Mouse (Mus musculus) midbrain, embryonic 11.5 days (tissue): ENCODE measurements around the gene Klf16. TPM values are rescaled to one million over a fixed set of nuclear protein-coding genes. Genes with fewer than 3 reads are reported as not detected.

Source experiments
- ATAC-seq: fragments of 200-750 bp; cut with Nextera tagmentation; 2 replicates; pipeline ENCODE4 v1.8.0; 2017; ENCODE audit warnings: moderate TSS enrichment, moderate library complexity; ENCODE audit not compliant: low FRiP score
- DNase-seq: peaks from one replicate; pipeline ENCODE4 v3.0.0; 2015; ENCODE audit warnings: low spot score; ENCODE audit errors: missing footprints
- H3K27ac ChIP-seq: fragments of 300-500 bp; sonication (generic); 2 replicates; pipeline ENCODE4 v1.5.1; 2014; ENCODE audit warnings: low read depth, low read length
- H3K27me3 ChIP-seq: fragments of 300-500 bp; sonication (generic); 2 replicates; pipeline ENCODE4 v1.6.1; 2014; ENCODE audit warnings: mild to moderate bottlenecking, low read length, moderate library complexity, mixed read lengths; ENCODE audit not compliant: control insufficient read depth, insufficient read depth
- H3K36me3 ChIP-seq: fragments of 300-500 bp; sonication (generic); 2 replicates; pipeline ENCODE4 v1.6.1; 2014; ENCODE audit warnings: mild to moderate bottlenecking, low read length, moderate library complexity, mixed read lengths; ENCODE audit not compliant: control insufficient read depth, insufficient read depth
- H3K4me1 ChIP-seq: fragments of 300-500 bp; sonication (generic); 2 replicates; pipeline ENCODE4 v1.6.1; 2014; ENCODE audit warnings: low read length; ENCODE audit not compliant: control insufficient read depth, insufficient read depth
- H3K4me2 ChIP-seq: fragments of 300-500 bp; sonication (generic); 2 replicates; pipeline ENCODE4 v1.6.1; 2014; ENCODE audit warnings: mild to moderate bottlenecking, moderate library complexity
- H3K4me3 ChIP-seq: fragments of 300-500 bp; sonication (generic); 2 replicates; pipeline ENCODE4 v1.5.1; 2014; ENCODE audit warnings: low read depth, low read length
- H3K9ac ChIP-seq: fragments of 300-500 bp; sonication (generic); 2 replicates; pipeline ENCODE4 v1.6.1; 2014; ENCODE audit warnings: low read length
- H3K9me3 ChIP-seq: fragments of 300-500 bp; sonication (generic); 2 replicates; pipeline ENCODE4 v1.6.1; 2016; ENCODE audit warnings: low read length; ENCODE audit not compliant: control insufficient read depth
- WGBS: fragments of 180-500 bp; shearing (Covaris S2); extraction: QIAGEN DNeasy Blood & Tissue Kit; methylation state at CpG from one replicate; pipeline ENCODE4 v1.1.7; 2014; 5-methylcytosine and 5-hydroxymethylcytosine counted together
- polyA plus RNA-seq: library from polyadenylated mRNA; unstranded; fragments of >200 nt; fragmentation: Nextera tagmentation; extraction: Ambion mirVana; gene quantifications from 2 replicates; pipeline ENCODE4 v1.2.1, GENCODE M21; 2014

The Klf16 gene
- polyA plus RNA-seq, 1 experiment from 2014 or later = 3.1 TPM

GRCm38 (mm10) chr10:80589879-80590854, 13.0 kb upstream of the Klf16 start, which contains the start of gene Abhd17a:
TSS of gene Abhd17a (minus strand) at chr10:80590341.
- no peaks in the 10 kb centered on the region; the same call in 1 of the 2 replicates for H3K36me3 ChIP-seq
- peak within 1 kb of the TSS; percentile 95 for H3K4me3 ChIP-seq
- no peaks in the 10 kb centered on the region for H3K9me3 ChIP-seq
- no peaks in the 10 kb centered on the region for H3K27me3 ChIP-seq
- DNase-seq (peak; percentile 99), ATAC-seq (peak; percentile 98)
- H3K4me2 ChIP-seq = peak within 1 kb of the TSS; percentile 97
- no peak within 1 kb of the TSS; the same call in 1 of the 2 replicates for H3K27ac ChIP-seq
- WGBS = under 1% methylated on average over 73 of the region's 73 CpGs
- H3K4me1 ChIP-seq = peaks cover 17% of the 10 kb centered on the region
- peak within 1 kb of the TSS; percentile 89 for H3K9ac ChIP-seq

GRCm38 (mm10) chr10:80589127-80589878, 12.2 kb upstream of the Klf16 start:
- Histone ChIP-seq H3K27ac (no peak overlapping the region), H3K27me3 (no peaks in the 10 kb centered on the region), H3K4me1 (peaks cover 17% of the 10 kb centered on the region), H3K4me2 (peak overlapping the region; percentile 97), H3K9me3 (no peaks in the 10 kb centered on the region), H3K4me3 (peak overlapping the region; percentile 95), H3K9ac (peak overlapping the region; percentile 89), H3K36me3 (no peaks in the 10 kb centered on the region; the same call in 1 of the 2 replicates)
- DNase-seq = no peak
- no peak for ATAC-seq
- 21% methylated on average over 12 of the region's 12 CpGs for WGBS

- peak overlapping the region; percentile 14; the same call in 1 of the 2 replicates for H3K9ac ChIP-seq
- ATAC-seq = no peak
- peak overlapping the region; percentile 27; the same call in 1 of the 2 replicates for H3K27ac ChIP-seq
- WGBS = 35% methylated on average over 4 of the region's 4 CpGs
- no peaks in the 10 kb centered on the region; the same call in none of the 2 replicates for H3K36me3 ChIP-seq
- no peak overlapping the region for H3K4me2 ChIP-seq
- H3K27me3 ChIP-seq = no peaks in the 10 kb centered on the region
- no peaks in the 10 kb centered on the region for H3K9me3 ChIP-seq
- no peak for DNase-seq
- peaks cover 17% of the 10 kb centered on the region for H3K4me1 ChIP-seq
- H3K4me3 ChIP-seq = no peak overlapping the region
Observed at GRCm38 (mm10) chr10:80587305-80587657, 10.2 kb upstream of the Klf16 start.

GRCm38 (mm10) chr10:80586407-80587304, 9.5 kb upstream of the Klf16 start:
- DNase-seq = no peak
- peaks cover 17% of the 10 kb centered on the region for H3K4me1 ChIP-seq
- H3K9me3 ChIP-seq = no peaks in the 10 kb centered on the region
- H3K36me3 ChIP-seq = no peaks in the 10 kb centered on the region; the same call in none of the 2 replicates
- H3K4me3 ChIP-seq = no peak overlapping the region
- H3K9ac ChIP-seq = peak overlapping the region; percentile 14; the same call in 1 of the 2 replicates
- WGBS = 94% methylated on average over 46 of the region's 51 CpGs
- H3K27ac ChIP-seq = no peak overlapping the region; the same call in 1 of the 2 replicates
- no peak overlapping the region for H3K4me2 ChIP-seq
- no peak for ATAC-seq
- H3K27me3 ChIP-seq = no peaks in the 10 kb centered on the region

GRCm38 (mm10) chr10:80585581-80585980, 8.5 kb upstream of the Klf16 start:
- Histone ChIP-seq H3K4me3 (no peak overlapping the region), H3K9me3 (no peaks in the 10 kb centered on the region), H3K4me2 (no peak overlapping the region), H3K36me3 (no peaks in the 10 kb centered on the region; the same call in none of the 2 replicates), H3K27me3 (no peaks in the 10 kb centered on the region), H3K9ac (no peak overlapping the region), H3K4me1 (peaks cover 17% of the 10 kb centered on the region), H3K27ac (no peak overlapping the region)
- DNase-seq (peak; percentile 8), ATAC-seq (no peak)
- 96% methylated on average over 8 of the region's 8 CpGs for WGBS

- WGBS = 77% methylated on average over 12 of the region's 12 CpGs
- ATAC-seq (no peak), DNase-seq (peak; percentile 80)
- no peaks in the 10 kb centered on the region for H3K9me3 ChIP-seq
- H3K36me3 ChIP-seq = no peaks in the 10 kb centered on the region; the same call in none of the 2 replicates
- no peak overlapping the region for H3K9ac ChIP-seq
- H3K27ac ChIP-seq = no peak overlapping the region
- H3K4me2 ChIP-seq = no peak overlapping the region
- H3K4me1 ChIP-seq = peaks cover 17% of the 10 kb centered on the region
- H3K4me3 ChIP-seq = no peak overlapping the region
- no peaks in the 10 kb centered on the region for H3K27me3 ChIP-seq
Observed at GRCm38 (mm10) chr10:80584642-80585552, 7.8 kb upstream of the Klf16 start.

GRCm38 (mm10) chr10:80584045-80584488, 6.9 kb upstream of the Klf16 start:
- Histone ChIP-seq H3K27ac (no peak overlapping the region), H3K4me1 (peaks cover 12% of the 10 kb centered on the region), H3K4me3 (no peak overlapping the region), H3K27me3 (no peaks in the 10 kb centered on the region), H3K4me2 (no peak overlapping the region), H3K9me3 (no peaks in the 10 kb centered on the region), H3K9ac (no peak overlapping the region), H3K36me3 (no peaks in the 10 kb centered on the region; the same call in none of the 2 replicates)
- DNase-seq = no peak
- no peak for ATAC-seq
- WGBS = 68% methylated on average over 12 of the region's 12 CpGs
